Mouse (Mus musculus) ES-Bruce4 (cell line): Measurements from ENCODE around the gene Gfod1. TPM values are rescaled to one million over a fixed set of nuclear protein-coding genes. Genes with fewer than 3 reads are reported as not detected.

ENCODE experiments used
- H3K27ac ChIP-seq: 2 replicates; pipeline ENCODE4 v1.5.1; 2012; ENCODE audit warnings: low read length, inconsistent platforms; ENCODE audit not compliant: insufficient read depth
- H3K27me3 ChIP-seq: 2 replicates; pipeline ENCODE4 v1.6.1; 2012; ENCODE audit warnings: mild to moderate bottlenecking, low read length, inconsistent platforms; ENCODE audit not compliant: control insufficient read depth, poor library complexity, insufficient read depth, severe bottlenecking
- H3K36me3 ChIP-seq: 2 replicates; pipeline ENCODE4 v1.6.1; 2012; ENCODE audit warnings: inconsistent platforms, mild to moderate bottlenecking, low read length, moderate library complexity; ENCODE audit not compliant: control insufficient read depth, poor library complexity, insufficient read depth, severe bottlenecking
- H3K4me1 ChIP-seq: one replicate; pipeline ENCODE4 v1.8.1; 2011; ENCODE audit warnings: low read length; ENCODE audit not compliant: control insufficient read depth, insufficient read depth
- H3K4me3 ChIP-seq: 2 replicates; pipeline ENCODE4 v1.5.1; 2011; ENCODE audit warnings: low read depth, mild to moderate bottlenecking, low read length
- H3K9ac ChIP-seq: 2 replicates; pipeline ENCODE4 v1.6.1; 2012; ENCODE audit warnings: low read depth, mild to moderate bottlenecking, inconsistent platforms; ENCODE audit not compliant: poor library complexity, severe bottlenecking
- H3K9me3 ChIP-seq: replicated peaks from 2 replicates; pipeline ENCODE4 v1.6.1; 2012; ENCODE audit warnings: mild to moderate bottlenecking, low read length, inconsistent platforms; ENCODE audit not compliant: control insufficient read depth, poor library complexity, insufficient read depth, severe bottlenecking
- CTCF ChIP-seq: IDR thresholded peaks from one replicate; pipeline ENCODE4 v1.8.1; 2011; ENCODE audit warnings: low read depth, low read length
- EP300 ChIP-seq: IDR thresholded peaks from 2 replicates; pipeline ENCODE4 v1.6.1; 2011; ENCODE audit warnings: low read depth, low read length; ENCODE audit not compliant: insufficient read depth
- POLR2A ChIP-seq: IDR thresholded peaks from one replicate; pipeline ENCODE4 v1.8.1; 2011; ENCODE audit warnings: low read length; ENCODE audit not compliant: insufficient read depth
- polyA plus RNA-seq: library from polyadenylated mRNA; stranded (reverse); fragments of >200 nt; gene quantifications from 2 replicates; pipeline ENCODE4 v1.2.4, GENCODE M21; 2011; ENCODE audit warnings: low read depth; ENCODE audit not compliant: missing spikeins, insufficient read depth, insufficient read length

Gfod1 gene
- polyA plus RNA-seq, 1 experiment, result 6.2 TPM

GRCm38 (mm10) chr13:43243793-43244192, 60.2 kb downstream of the Gfod1 start:
- no peak overlapping the region for H3K4me3 ChIP-seq
- no peaks in the 10 kb centered on the region for H3K9me3 ChIP-seq
- H3K9ac ChIP-seq, result no peak overlapping the region
- no peaks in the 10 kb centered on the region for H3K27me3 ChIP-seq
- no peak overlapping the region for H3K27ac ChIP-seq
- peaks cover 2% of the 10 kb centered on the region for H3K4me1 ChIP-seq
- TF ChIP-seq CTCF, result no peak
- no peak for TF ChIP-seq EP300
- TF ChIP-seq POLR2A, result no peak
- H3K36me3 ChIP-seq, result no peaks in the 10 kb centered on the region

- TF ChIP-seq POLR2A, result no peak
- no peak for TF ChIP-seq CTCF
- TF ChIP-seq EP300, result no peak
- H3K4me3 ChIP-seq, result no peak overlapping the region
- H3K9me3 ChIP-seq, result no peaks in the 10 kb centered on the region
- peaks cover 2% of the 10 kb centered on the region for H3K4me1 ChIP-seq
- no peaks in the 10 kb centered on the region for H3K36me3 ChIP-seq
- H3K9ac ChIP-seq, result no peak overlapping the region
- H3K27me3 ChIP-seq, result no peaks in the 10 kb centered on the region
- H3K27ac ChIP-seq, result no peak overlapping the region
Observed at GRCm38 (mm10) chr13:43243240-43243639, 60.7 kb downstream of the Gfod1 start.

- H3K36me3 ChIP-seq, result no peaks in the 10 kb centered on the region
- H3K4me3 ChIP-seq, result no peak overlapping the region
- H3K9me3 ChIP-seq, result no peaks in the 10 kb centered on the region
- TF ChIP-seq EP300 (no peak), CTCF (no peak), POLR2A (no peak)
- no peak overlapping the region for H3K9ac ChIP-seq
- H3K27ac ChIP-seq, result no peak overlapping the region
- H3K4me1 ChIP-seq, result peaks cover 2% of the 10 kb centered on the region
- no peaks in the 10 kb centered on the region for H3K27me3 ChIP-seq
Observed at GRCm38 (mm10) chr13:43241750-43242149, 62.2 kb downstream of the Gfod1 start.

- Histone ChIP-seq H3K27me3 (no peaks in the 10 kb centered on the region), H3K4me1 (peaks cover 2% of the 10 kb centered on the region), H3K4me3 (no peak overlapping the region), H3K9ac (no peak overlapping the region), H3K9me3 (no peaks in the 10 kb centered on the region), H3K36me3 (no peaks in the 10 kb centered on the region), H3K27ac (no peak overlapping the region)
- TF ChIP-seq EP300 (no peak), CTCF (no peak), POLR2A (no peak)
Observed at GRCm38 (mm10) chr13:43241069-43241468, 62.9 kb downstream of the Gfod1 start.

GRCm38 (mm10) chr13:43239790-43240216, 64.2 kb downstream of the Gfod1 start:
- Histone ChIP-seq H3K4me1 (peaks cover 6% of the 10 kb centered on the region), H3K9ac (no peak overlapping the region), H3K4me3 (no peak overlapping the region), H3K27ac (no peak overlapping the region), H3K27me3 (no peaks in the 10 kb centered on the region), H3K36me3 (no peaks in the 10 kb centered on the region), H3K9me3 (no peaks in the 10 kb centered on the region)
- TF ChIP-seq EP300 (no peak), CTCF (no peak), POLR2A (no peak)

GRCm38 (mm10) chr13:43236630-43237029, 67.3 kb downstream of the Gfod1 start:
- Histone ChIP-seq H3K27me3 (no peaks in the 10 kb centered on the region), H3K9ac (no peak overlapping the region), H3K4me3 (no peak overlapping the region), H3K36me3 (no peaks in the 10 kb centered on the region), H3K4me1 (peaks cover 10% of the 10 kb centered on the region), H3K9me3 (no peaks in the 10 kb centered on the region), H3K27ac (no peak overlapping the region)
- TF ChIP-seq EP300, result no peak
- TF ChIP-seq CTCF, result no peak
- no peak for TF ChIP-seq POLR2A
